Mouse (Mus musculus) liver, embryonic 15.5 days (tissue): ENCODE data around the gene Spi1. TPM values are rescaled to one million over a fixed set of nuclear protein-coding genes. Genes with fewer than 3 reads are reported as not detected.
A peak's percentile ranks its signal among the peaks of the same experiment; 100 is the strongest.

Experiments
- ATAC-seq: fragments of 200-750 bp; cut with Nextera tagmentation; 2 replicates; pipeline ENCODE4 v1.8.0; 2017; ENCODE audit warnings: moderate number of reproducible peaks, mild to moderate bottlenecking, moderate library complexity; ENCODE audit not compliant: insufficient read depth
- H3K27ac ChIP-seq: fragments of 300-500 bp; sonication (generic); replicated peaks from 2 replicates; pipeline ENCODE4 v1.5.1; 2015; ENCODE audit warnings: mild to moderate bottlenecking, inconsistent platforms
- H3K27me3 ChIP-seq: fragments of 300-500 bp; sonication (generic); 2 replicates; pipeline ENCODE4 v1.6.1; 2015; ENCODE audit warnings: mild to moderate bottlenecking, inconsistent platforms
- H3K36me3 ChIP-seq: fragments of 300-500 bp; sonication (generic); replicated peaks from 2 replicates; pipeline ENCODE4 v1.6.1; 2015; ENCODE audit warnings: moderate library complexity, mild to moderate bottlenecking, inconsistent platforms
- H3K4me1 ChIP-seq: fragments of 300-500 bp; sonication (generic); replicated peaks from 2 replicates; pipeline ENCODE4 v1.6.1; 2015; ENCODE audit warnings: inconsistent platforms
- H3K4me2 ChIP-seq: fragments of 300-500 bp; sonication (generic); 2 replicates; pipeline ENCODE4 v1.6.1; 2015; ENCODE audit warnings: moderate library complexity, mild to moderate bottlenecking, inconsistent platforms
- H3K4me3 ChIP-seq: fragments of 300-500 bp; sonication (generic); replicated peaks from 2 replicates; pipeline ENCODE4 v1.5.1; 2015; ENCODE audit warnings: mild to moderate bottlenecking, inconsistent platforms
- H3K9ac ChIP-seq: fragments of 300-500 bp; sonication (generic); 2 replicates; pipeline ENCODE4 v1.6.1; 2015; ENCODE audit warnings: moderate library complexity, mild to moderate bottlenecking, inconsistent platforms
- H3K9me3 ChIP-seq: fragments of 300-500 bp; sonication (generic); replicated peaks from 2 replicates; pipeline ENCODE4 v1.6.1; 2016; ENCODE audit warnings: inconsistent platforms
- WGBS: fragments of 180-500 bp; shearing (Covaris S2); methylation state at CpG from one replicate; pipeline ENCODE4 v1.1.7; 2015; ENCODE audit warnings: mixed read lengths; ENCODE audit not compliant: insufficient replicate concordance; 5-methylcytosine and 5-hydroxymethylcytosine counted together
- polyA plus RNA-seq: library from polyadenylated mRNA; unstranded; fragments of >200 nt; fragmentation: Nextera tagmentation; extraction: Ambion mirVana; gene quantifications from 2 replicates; pipeline ENCODE4 v1.2.1, GENCODE M21; 2015

The Spi1 gene
- polyA plus RNA-seq, 1 experiment from 2014 or later, result 25.9 TPM

DNA sequence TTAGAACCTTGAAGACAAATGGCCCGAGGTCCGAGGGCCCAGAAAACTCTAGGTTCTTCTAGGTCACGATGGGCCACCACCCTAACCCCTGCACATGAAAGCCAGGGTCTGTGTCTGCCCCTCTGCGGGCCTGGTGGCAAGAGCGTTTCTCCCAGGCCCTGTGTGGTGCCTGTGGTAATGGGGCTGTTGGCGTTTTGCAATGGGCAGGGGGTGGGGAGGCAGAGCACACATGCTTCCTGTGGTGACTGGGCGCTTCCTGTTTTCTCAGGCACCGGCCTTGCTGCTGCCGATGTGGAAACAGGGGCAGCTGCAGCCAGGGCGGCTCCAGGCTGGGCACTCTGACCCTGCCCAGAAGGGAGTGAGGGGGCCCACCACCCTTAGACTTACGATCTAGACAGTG is 654 bp downstream of the Spi1 start:
- H3K27me3 ChIP-seq, result peaks cover 11% of the 10 kb centered on the region; the same call in 1 of the 2 replicates
- no peaks in the 10 kb centered on the region for H3K9me3 ChIP-seq
- peak overlapping the region; percentile 67 for H3K27ac ChIP-seq
- peak overlapping the region; percentile 34 for H3K4me2 ChIP-seq
- peak overlapping the region; percentile 21 for H3K9ac ChIP-seq
- WGBS, result 16% methylated on average over 11 of the region's 11 CpGs
- H3K4me1 ChIP-seq, result peaks cover 39% of the 10 kb centered on the region
- H3K36me3 ChIP-seq, result no peaks in the 10 kb centered on the region
- ATAC-seq, result peak; percentile 60
- peak overlapping the region; percentile 14 for H3K4me3 ChIP-seq

GRCm38 (mm10) chr2:91083366-91083940 is 1.3 kb downstream of the Spi1 start:
- Histone ChIP-seq H3K27me3 (peaks cover 7% of the 10 kb centered on the region; the same call in 1 of the 2 replicates), H3K4me3 (peak overlapping the region; percentile 14), H3K9ac (peak overlapping the region; percentile 21; the same call in 1 of the 2 replicates), H3K9me3 (no peaks in the 10 kb centered on the region), H3K4me2 (peak overlapping the region; percentile 34), H3K27ac (peak overlapping the region; percentile 67), H3K4me1 (peaks cover 43% of the 10 kb centered on the region), H3K36me3 (no peaks in the 10 kb centered on the region)
- no peak for ATAC-seq
- WGBS, result 21% methylated on average over 1 of the region's 1 CpGs

DNA sequence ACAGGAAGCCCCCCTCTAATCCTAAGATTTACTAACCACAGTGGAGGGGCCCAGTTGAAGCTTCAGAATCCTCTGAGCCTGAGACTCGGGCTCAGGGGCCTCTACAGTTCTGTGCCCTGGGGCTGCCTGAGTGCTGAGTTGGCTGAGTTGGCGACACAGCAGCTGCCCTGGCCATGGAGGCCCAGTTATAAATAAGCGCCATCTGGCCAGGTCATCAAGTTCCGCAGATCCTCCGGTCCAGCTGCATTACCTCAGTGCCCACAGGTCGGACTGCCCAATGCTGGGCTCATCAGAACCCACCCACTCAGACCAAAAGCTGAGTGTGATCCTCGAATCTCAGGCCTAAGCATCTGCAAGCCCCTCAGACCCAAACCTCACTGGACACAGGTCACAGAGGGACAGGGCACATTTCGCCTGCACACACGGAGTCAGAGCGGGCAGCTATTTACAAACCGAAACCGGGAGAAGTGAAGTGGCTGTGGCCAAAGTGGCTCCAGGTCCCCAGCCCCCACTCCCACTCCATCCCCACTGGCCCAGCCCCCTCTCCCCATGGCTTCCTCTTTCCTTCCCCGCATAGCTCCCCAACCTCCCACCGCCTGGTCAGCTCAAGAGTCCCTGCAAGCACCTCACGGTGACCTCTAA is 2.1 kb downstream of the Spi1 start:
- Histone ChIP-seq H3K27ac (peak overlapping the region; percentile 67), H3K27me3 (no peaks in the 10 kb centered on the region; the same call in 1 of the 2 replicates), H3K36me3 (no peaks in the 10 kb centered on the region), H3K9me3 (no peaks in the 10 kb centered on the region), H3K4me3 (0 out of 2 replicates have a peak overlapping the region, but pooled peaks have one; percentile 14), H3K4me2 (peak overlapping the region; percentile 34), H3K4me1 (peaks cover 42% of the 10 kb centered on the region), H3K9ac (no peak overlapping the region)
- ATAC-seq, result peak; percentile 17; the same call in 1 of the 2 replicates
- WGBS, result 56% methylated on average over 15 of the region's 15 CpGs

GRCm38 (mm10) chr2:91085494-91086391 is 3.6 kb downstream of the Spi1 start:
- Histone ChIP-seq H3K4me3 (no peak overlapping the region), H3K27me3 (no peaks in the 10 kb centered on the region), H3K27ac (0 out of 2 replicates have a peak overlapping the region, but pooled peaks have one; percentile 25), H3K4me1 (peaks cover 52% of the 10 kb centered on the region), H3K4me2 (no peak overlapping the region; the same call in 1 of the 2 replicates), H3K9me3 (no peaks in the 10 kb centered on the region), H3K9ac (no peak overlapping the region), H3K36me3 (no peaks in the 10 kb centered on the region)
- WGBS, result 72% methylated on average over 14 of the region's 14 CpGs
- ATAC-seq, result no peak

GRCm38 (mm10) chr2:91086392-91087237 is 4.4 kb downstream of the Spi1 start:
- H3K36me3 ChIP-seq, result no peaks in the 10 kb centered on the region
- H3K9me3 ChIP-seq, result no peaks in the 10 kb centered on the region
- 58% methylated on average over 9 of the region's 9 CpGs for WGBS
- H3K4me1 ChIP-seq, result peaks cover 52% of the 10 kb centered on the region
- peak overlapping the region; percentile 21; the same call in 1 of the 2 replicates for H3K27ac ChIP-seq
- H3K4me2 ChIP-seq, result no peak overlapping the region; the same call in 1 of the 2 replicates
- no peaks in the 10 kb centered on the region for H3K27me3 ChIP-seq
- no peak for ATAC-seq
- H3K9ac ChIP-seq, result no peak overlapping the region
- H3K4me3 ChIP-seq, result no peak overlapping the region

- peaks cover 48% of the 10 kb centered on the region for H3K4me1 ChIP-seq
- no peaks in the 10 kb centered on the region for H3K27me3 ChIP-seq
- H3K9ac ChIP-seq, result no peak overlapping the region
- no peaks in the 10 kb centered on the region for H3K9me3 ChIP-seq
- ATAC-seq, result no peak
- no peak overlapping the region for H3K4me3 ChIP-seq
- no peak overlapping the region for H3K4me2 ChIP-seq
- H3K36me3 ChIP-seq, result no peaks in the 10 kb centered on the region
- peak overlapping the region; percentile 59; the same call in 1 of the 2 replicates for H3K27ac ChIP-seq
- 60% methylated on average over 9 of the region's 9 CpGs for WGBS
Observed at GRCm38 (mm10) chr2:91087453-91087852, 5.3 kb downstream of the Spi1 start.

GRCm38 (mm10) chr2:91088987-91089386 is 6.8 kb downstream of the Spi1 start:
- Histone ChIP-seq H3K9ac (no peak overlapping the region), H3K9me3 (no peaks in the 10 kb centered on the region), H3K27ac (peak overlapping the region; percentile 69; the same call in 1 of the 2 replicates), H3K36me3 (no peaks in the 10 kb centered on the region), H3K4me3 (no peak overlapping the region), H3K4me2 (no peak overlapping the region), H3K27me3 (no peaks in the 10 kb centered on the region), H3K4me1 (peaks cover 40% of the 10 kb centered on the region)
- 31% methylated on average over 9 of the region's 9 CpGs for WGBS
- ATAC-seq, result no peak

DNA sequence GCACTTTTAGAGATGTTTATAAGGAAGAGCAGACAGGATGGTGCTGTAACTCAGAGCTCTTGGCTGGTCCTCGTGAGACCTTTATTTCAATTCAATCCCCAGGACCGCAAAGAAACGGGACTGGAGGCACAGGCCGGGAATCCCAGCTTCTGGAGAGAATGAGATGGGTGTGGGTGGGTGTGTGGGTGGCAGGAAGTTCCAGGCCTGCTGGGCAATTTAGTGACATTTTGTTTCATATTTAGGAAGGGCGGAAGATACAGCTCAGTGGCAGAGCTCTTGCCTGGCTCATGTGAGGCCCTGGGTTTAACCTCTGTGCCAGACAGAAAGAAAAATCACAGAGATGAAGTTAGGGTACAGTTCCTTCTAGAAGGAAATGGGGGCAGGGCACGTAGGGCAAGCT is 8.0 kb downstream of the Spi1 start:
- no peak overlapping the region for H3K9ac ChIP-seq
- no peaks in the 10 kb centered on the region for H3K9me3 ChIP-seq
- no peak overlapping the region for H3K27ac ChIP-seq
- WGBS, result 53% methylated on average over 6 of the region's 6 CpGs
- no peak overlapping the region for H3K4me3 ChIP-seq
- peaks cover 36% of the 10 kb centered on the region for H3K4me1 ChIP-seq
- no peak overlapping the region for H3K4me2 ChIP-seq
- no peak for ATAC-seq
- no peaks in the 10 kb centered on the region for H3K27me3 ChIP-seq
- H3K36me3 ChIP-seq, result no peaks in the 10 kb centered on the region

- ATAC-seq, result no peak
- Histone ChIP-seq H3K4me1 (peaks cover 30% of the 10 kb centered on the region), H3K9ac (no peak overlapping the region), H3K36me3 (no peaks in the 10 kb centered on the region), H3K27me3 (no peaks in the 10 kb centered on the region), H3K27ac (no peak overlapping the region), H3K4me2 (no peak overlapping the region), H3K9me3 (no peaks in the 10 kb centered on the region), H3K4me3 (no peak overlapping the region)
- WGBS, result 60% methylated on average over 6 of the region's 6 CpGs
Observed at GRCm38 (mm10) chr2:91090827-91091226, 8.6 kb downstream of the Spi1 start.

DNA sequence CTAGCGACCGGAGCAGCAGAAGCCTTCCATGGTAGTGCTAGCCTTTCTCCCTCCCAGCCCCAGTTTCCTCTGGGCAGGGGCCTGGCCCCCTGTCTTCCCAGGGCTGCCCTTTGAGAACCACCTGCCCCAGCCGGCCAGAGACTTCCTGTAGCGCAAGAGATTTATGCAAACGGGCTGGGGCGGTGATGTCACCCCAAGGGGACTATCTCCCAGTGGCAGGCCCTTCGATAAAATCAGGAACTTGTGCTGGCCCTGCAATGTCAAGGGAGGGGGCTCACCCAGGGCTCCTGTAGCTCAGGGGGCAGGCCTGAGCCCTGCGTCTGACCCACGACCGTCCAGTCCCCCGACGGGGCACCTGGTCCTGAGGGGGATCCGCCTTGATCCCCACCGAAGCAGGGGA is 14.3 kb downstream of the Spi1 start:
- H3K27ac ChIP-seq, result peak overlapping the region; percentile 29; the same call in 1 of the 2 replicates
- no peaks in the 10 kb centered on the region for H3K36me3 ChIP-seq
- H3K4me1 ChIP-seq, result peaks cover 28% of the 10 kb centered on the region
- H3K9me3 ChIP-seq, result no peaks in the 10 kb centered on the region
- H3K4me2 ChIP-seq, result peak overlapping the region; percentile 42
- H3K9ac ChIP-seq, result peak overlapping the region; percentile 19; the same call in 1 of the 2 replicates
- no peaks in the 10 kb centered on the region; the same call in 1 of the 2 replicates for H3K27me3 ChIP-seq
- peak; percentile 53 for ATAC-seq
- WGBS, result 16% methylated on average over 14 of the region's 14 CpGs
- peak overlapping the region; percentile 42 for H3K4me3 ChIP-seq
